Mouse (Mus musculus) testis, adult 2 months (tissue): Measurements from ENCODE around the gene Fkbp8.

Experiments
- CTCF ChIP-seq: fragments of 200-500 bp; IDR thresholded peaks from 2 replicates; pipeline ENCODE4 v1.5.1; 2012; ENCODE audit warnings: low read depth, mild to moderate bottlenecking, inconsistent platforms, low read length, moderate library complexity; ENCODE audit not compliant: control insufficient read depth, insufficient read depth, insufficient replicate concordance
- POLR2A ChIP-seq: fragments of 200-500 bp; IDR thresholded peaks from 2 replicates; pipeline ENCODE4 v1.6.1; 2012; ENCODE audit warnings: low read depth, mild to moderate bottlenecking, inconsistent platforms, low read length, moderate library complexity; ENCODE audit not compliant: control insufficient read depth

DNA sequence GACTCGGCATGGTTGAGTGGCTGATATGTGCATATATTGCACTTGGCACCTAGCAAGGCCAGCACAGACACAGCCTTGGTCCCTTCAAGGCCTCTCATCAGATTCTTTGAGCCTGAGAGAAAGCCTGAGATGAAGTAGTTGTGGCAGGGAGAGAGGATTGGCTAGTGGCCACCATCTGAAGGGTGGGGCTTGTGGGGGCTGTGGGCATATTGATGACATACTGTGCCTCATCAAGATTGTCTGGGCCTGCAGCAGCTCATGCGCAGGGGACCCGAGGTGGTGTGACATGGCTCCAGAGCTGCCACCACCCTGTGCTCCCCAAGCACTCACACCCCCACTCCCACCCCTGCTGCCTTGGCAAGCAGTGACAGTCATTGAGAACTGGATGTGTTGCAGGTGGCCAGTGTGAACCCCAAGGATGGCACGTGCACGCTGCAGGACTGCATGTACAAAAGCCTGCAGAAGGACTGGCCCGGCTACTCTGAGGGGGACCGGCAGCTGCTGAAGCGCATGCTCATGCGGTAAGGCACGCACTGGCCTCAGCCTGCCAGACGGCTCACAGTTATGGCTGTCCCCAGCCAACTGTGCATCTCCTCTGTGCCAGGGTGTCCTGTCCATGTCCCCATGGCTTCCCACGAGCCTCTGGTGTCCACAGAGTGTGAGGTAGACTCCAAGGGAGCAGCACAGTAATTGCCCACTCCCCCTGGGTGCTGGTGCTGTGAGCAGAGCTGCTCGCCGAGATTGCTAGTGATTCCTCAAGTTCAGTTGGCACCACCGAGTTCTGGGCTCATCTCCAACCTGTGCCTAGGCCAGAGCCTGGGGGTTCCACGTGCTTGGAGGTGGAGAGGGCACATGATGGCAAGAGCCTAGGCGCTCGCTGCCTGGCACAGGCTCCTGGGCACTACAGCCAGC lies 56.2 kb downstream of the Fkbp8 start:
- TF ChIP-seq POLR2A, result no peak
- TF ChIP-seq CTCF, result no peak
